Mouse (Mus musculus): ENCODE measurements around the gene Camk2g.

Camk2g gene

GRCm38 (mm10) chr14:20806116-20806840 lies 12.4 kb upstream of the Camk2g start:
- DNase-seq (ENCODE audit: low spot score), result peak; percentile 59

GRCm38 (mm10) chr14:20804964-20805672 lies 11.2 kb upstream of the Camk2g start:
- peak; percentile 86 for DNase-seq (ENCODE audit: low spot score)

- DNase-seq (ENCODE audit: low spot score), result no peak
Observed at GRCm38 (mm10) chr14:20804481-20804880, 10.6 kb upstream of the Camk2g start.

GRCm38 (mm10) chr14:20803606-20803938 lies 9.7 kb upstream of the Camk2g start:
- peak; percentile 88 for DNase-seq (ENCODE audit: low spot score)

- peak; percentile 65 for DNase-seq (ENCODE audit: low spot score)
Observed at GRCm38 (mm10) chr14:20802926-20803605, 9.2 kb upstream of the Camk2g start.

GRCm38 (mm10) chr14:20798761-20799160 lies 4.9 kb upstream of the Camk2g start:
- peak; percentile 91 for DNase-seq (ENCODE audit: low spot score)

GRCm38 (mm10) chr14:20798300-20798699 lies 4.4 kb upstream of the Camk2g start:
- DNase-seq (ENCODE audit: low spot score), result no peak

- DNase-seq (ENCODE audit: low spot score), result no peak
Observed at GRCm38 (mm10) chr14:20796643-20797042, 2.8 kb upstream of the Camk2g start.

- DNase-seq (ENCODE audit: low spot score), result no peak
Observed at GRCm38 (mm10) chr14:20796170-20796569, 2.3 kb upstream of the Camk2g start.

GRCm38 (mm10) chr14:20795423-20796152 lies 1.7 kb upstream of the Camk2g start:
- no peak for DNase-seq (ENCODE audit: low spot score)

GRCm38 (mm10) chr14:20794589-20794988 lies 701 bp upstream of the Camk2g start:
- DNase-seq (ENCODE audit: low spot score), result no peak

GRCm38 (mm10) chr14:20792922-20793757 lies 748 bp downstream of the Camk2g start:
- no peak for DNase-seq (ENCODE audit: low spot score)

GRCm38 (mm10) chr14:20792243-20792921 lies 1.5 kb downstream of the Camk2g start:
- DNase-seq (ENCODE audit: low spot score), result no peak

- no peak for DNase-seq (ENCODE audit: low spot score)
Observed at GRCm38 (mm10) chr14:20791511-20792242, 2.2 kb downstream of the Camk2g start.

- no peak for DNase-seq (ENCODE audit: low spot score)
Observed at GRCm38 (mm10) chr14:20790996-20791395, 2.9 kb downstream of the Camk2g start.

- no peak for DNase-seq (ENCODE audit: low spot score)
Observed at GRCm38 (mm10) chr14:20790445-20790844, 3.4 kb downstream of the Camk2g start.

- no peak for DNase-seq (ENCODE audit: low spot score)
Observed at GRCm38 (mm10) chr14:20789593-20789992, 4.3 kb downstream of the Camk2g start.

GRCm38 (mm10) chr14:20788151-20788550 lies 5.7 kb downstream of the Camk2g start:
- no peak for DNase-seq (ENCODE audit: low spot score)

- no peak for DNase-seq (ENCODE audit: low spot score)
Observed at GRCm38 (mm10) chr14:20786611-20787015, 7.3 kb downstream of the Camk2g start.

- no peak for DNase-seq (ENCODE audit: low spot score)
Observed at GRCm38 (mm10) chr14:20786020-20786419, 7.9 kb downstream of the Camk2g start.

Measured in lung, postnatal 25 days (tissue).